Mouse (Mus musculus) adipocyte (in vitro differentiated cells): ENCODE data around the gene 4430402I18Rik.

Experiments used
- DNase-seq: peaks from one replicate; pipeline ENCODE4 v3.0.0-alpha.2; 2016; ENCODE audit warnings: low spot score

Gene 4430402I18Rik

GRCm38 (mm10) chr19:28900771-28901170, 66.8 kb downstream of the 4430402I18Rik start:
- DNase-seq: no peak

- no peak for DNase-seq
Measured at GRCm38 (mm10) chr19:28897497-28897896, 70.1 kb downstream of the 4430402I18Rik start.

GRCm38 (mm10) chr19:28896639-28897038, 71.0 kb downstream of the 4430402I18Rik start:
- no peak for DNase-seq

GRCm38 (mm10) chr19:28891864-28892263, 75.7 kb downstream of the 4430402I18Rik start:
- DNase-seq: no peak

GRCm38 (mm10) chr19:28891238-28891637, 76.4 kb downstream of the 4430402I18Rik start:
- no peak for DNase-seq

GRCm38 (mm10) chr19:28889251-28889650, 78.3 kb downstream of the 4430402I18Rik start:
- no peak for DNase-seq

- no peak for DNase-seq
Measured at GRCm38 (mm10) chr19:28888496-28888895, 79.1 kb downstream of the 4430402I18Rik start.

- DNase-seq: peak; percentile 14
Measured at GRCm38 (mm10) chr19:28883126-28883525, 84.5 kb downstream of the 4430402I18Rik start.

GRCm38 (mm10) chr19:28879476-28879875, 88.1 kb downstream of the 4430402I18Rik start:
- peak; percentile 9 for DNase-seq

GRCm38 (mm10) chr19:28870351-28870750, 97.2 kb downstream of the 4430402I18Rik start:
- DNase-seq: no peak

- no peak for DNase-seq
Measured at GRCm38 (mm10) chr19:28869251-28869855, 98.2 kb downstream of the 4430402I18Rik start.

GRCm38 (mm10) chr19:28865501-28865900, 102.1 kb downstream of the 4430402I18Rik start:
- no peak for DNase-seq

- DNase-seq: peak; percentile 18
Measured at GRCm38 (mm10) chr19:28864981-28865380, 102.6 kb downstream of the 4430402I18Rik start.

- DNase-seq: no peak
Measured at GRCm38 (mm10) chr19:28863626-28864025, 104.0 kb downstream of the 4430402I18Rik start.

- no peak for DNase-seq
Measured at GRCm38 (mm10) chr19:28860246-28860645, 107.4 kb downstream of the 4430402I18Rik start.

GRCm38 (mm10) chr19:28854831-28855230, 112.8 kb downstream of the 4430402I18Rik start:
- no peak for DNase-seq

GRCm38 (mm10) chr19:28852001-28852400, 115.6 kb downstream of the 4430402I18Rik start:
- DNase-seq: no peak

- DNase-seq: no peak
Measured at GRCm38 (mm10) chr19:28850510-28850909, 117.1 kb downstream of the 4430402I18Rik start.

GRCm38 (mm10) chr19:28844946-28845710, 122.5 kb downstream of the 4430402I18Rik start:
- DNase-seq: peak; percentile 61
